In the genomic region with DNA sequence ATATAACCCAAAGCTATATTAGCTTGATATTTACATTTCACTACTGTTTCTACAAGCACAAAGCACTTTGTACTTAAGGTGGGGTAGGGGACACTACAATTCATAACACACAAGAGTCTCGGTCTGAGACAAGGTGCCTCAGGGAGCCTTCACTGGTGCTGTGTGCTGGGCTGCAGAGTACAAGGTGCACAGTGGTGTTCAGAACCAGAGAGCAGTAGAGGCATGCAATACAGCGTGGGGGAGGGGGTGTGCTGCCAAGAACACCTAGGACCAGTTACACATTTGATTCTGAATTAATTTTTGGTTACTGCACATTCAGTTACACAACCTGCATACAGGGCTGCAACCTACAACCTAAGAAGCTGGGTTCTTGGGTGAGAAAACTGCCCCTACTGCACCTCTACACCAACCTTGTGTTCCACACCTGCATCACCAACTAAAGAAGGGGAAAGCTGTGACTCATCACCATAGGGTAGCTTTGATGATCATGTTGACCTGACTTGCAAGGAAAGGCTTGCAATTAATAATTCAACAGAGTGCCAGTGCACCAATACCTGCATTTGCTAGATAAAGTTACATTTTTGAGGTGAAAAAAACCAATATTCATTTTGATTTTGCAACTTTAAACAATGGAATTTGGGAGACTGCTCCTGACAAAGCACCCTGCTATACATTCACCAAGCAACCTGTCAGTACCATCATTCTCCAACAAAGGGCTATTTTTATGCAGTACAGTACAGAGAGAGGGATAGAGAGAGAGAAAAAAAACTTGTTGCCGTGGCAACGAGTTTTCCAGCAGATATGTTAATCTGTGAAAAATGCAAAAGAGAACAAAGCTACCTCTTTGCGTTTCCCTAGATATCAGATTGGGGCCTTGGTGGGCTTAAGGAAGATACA, we compare ENCODE assay signal across 17 mouse cellular contexts. TPM values are rescaled to one million over a fixed set of nuclear protein-coding genes. Genes with fewer than 3 reads are reported as not detected.
DNase-seq lines count a peak whose midpoint lies in the region; ATAC-seq and TF ChIP-seq lines count a peak whose summit lies in the region.
"Had no signal": no experiment of that assay in that cellular context is flagged by ENCODE, and none has a peak within 500 bp of the region (broad histone marks: within the 10 kb centered on the region; RNA-seq: fewer than 3 reads in every experiment).

No protein-coding gene starts in this region.

- H3K36me3 ChIP-seq in hindbrain, embryonic 13.5 days, result no peaks in the 10 kb centered on the region
- no peaks in the 10 kb centered on the region for H3K36me3 ChIP-seq in hindbrain, embryonic 12.5 days
- no peaks in the 10 kb centered on the region for H3K36me3 ChIP-seq in lung, embryonic 14.5 days (ENCODE audit: insufficient read depth)
- no peaks in the 10 kb centered on the region for H3K36me3 ChIP-seq in hindbrain, embryonic 16.5 days (ENCODE audit: control insufficient read depth, insufficient read depth, low read length)
- H3K36me3 ChIP-seq: embryonic facial prominence, embryonic 12.5 days; limb, embryonic 13.5 days; liver, embryonic 15.5 days; neural tube, embryonic 12.5 days had no signal

- DNase-seq in lung, embryonic 14.5 days, result peak; percentile 6
- DNase-seq in lung, postnatal 14 days, result no peak
- peak; percentile 67 for DNase-seq in brain, adult 2 months (ENCODE audit: low read depth, low spot score)
- DNase-seq in testis, postnatal 14 days (ENCODE audit: low spot score), result no peak
- DNase-seq in cerebellum, adult 11-12 months, result no peak
- DNase-seq: B cell, adult 2 months; cerebellum, adult 11 months; cerebellum, postnatal 36 days; heart, adult 18-20 months; thymus, adult 18-20 months had no signal

- no peaks in the 10 kb centered on the region for H3K9me3 ChIP-seq in hindbrain, embryonic 13.5 days
- no peaks in the 10 kb centered on the region for H3K9me3 ChIP-seq in hindbrain, embryonic 12.5 days (replicated peaks)
- no peaks in the 10 kb centered on the region for H3K9me3 ChIP-seq in lung, embryonic 14.5 days (ENCODE audit: low read depth, low read length)
- H3K9me3 ChIP-seq in hindbrain, embryonic 16.5 days (ENCODE audit: control insufficient read depth, low read length), result no peaks in the 10 kb centered on the region
- H3K9me3 ChIP-seq: embryonic facial prominence, embryonic 12.5 days; limb, embryonic 13.5 days; liver, embryonic 15.5 days; neural tube, embryonic 12.5 days had no signal

- no peak overlapping the region for H3K9ac ChIP-seq in hindbrain, embryonic 13.5 days
- no peak overlapping the region for H3K9ac ChIP-seq in hindbrain, embryonic 12.5 days
- H3K9ac ChIP-seq in lung, embryonic 14.5 days, result no peak overlapping the region
- H3K9ac ChIP-seq in hindbrain, embryonic 16.5 days (ENCODE audit: low read depth, low read length), result no peak overlapping the region
- H3K9ac ChIP-seq: embryonic facial prominence, embryonic 12.5 days; limb, embryonic 13.5 days; liver, embryonic 15.5 days; neural tube, embryonic 12.5 days had no signal

- no peak overlapping the region for H3K4me2 ChIP-seq in hindbrain, embryonic 13.5 days
- no peak overlapping the region for H3K4me2 ChIP-seq in hindbrain, embryonic 12.5 days (replicated peaks)
- no peak overlapping the region for H3K4me2 ChIP-seq in lung, embryonic 14.5 days
- no peak overlapping the region for H3K4me2 ChIP-seq in hindbrain, embryonic 16.5 days (ENCODE audit: low read length)
- H3K4me2 ChIP-seq: embryonic facial prominence, embryonic 12.5 days; limb, embryonic 13.5 days; liver, embryonic 15.5 days; neural tube, embryonic 12.5 days had no signal

- 0 out of 2 replicates have a peak, but pooled peaks cover 4% of the 10 kb centered on the region for H3K4me1 ChIP-seq in hindbrain, embryonic 13.5 days (replicated peaks)
- H3K4me1 ChIP-seq in hindbrain, embryonic 12.5 days, result no peaks in the 10 kb centered on the region
- no peaks in the 10 kb centered on the region for H3K4me1 ChIP-seq in lung, embryonic 14.5 days (ENCODE audit: insufficient read depth)
- H3K4me1 ChIP-seq in hindbrain, embryonic 16.5 days (ENCODE audit: control insufficient read depth, insufficient read depth, low read depth, low read length), result no peaks in the 10 kb centered on the region
- H3K4me1 ChIP-seq: embryonic facial prominence, embryonic 12.5 days; limb, embryonic 13.5 days; liver, embryonic 15.5 days; neural tube, embryonic 12.5 days had no signal

- peak overlapping the region; percentile 58; the same call in 1 of the 2 replicates for H3K27ac ChIP-seq in hindbrain, embryonic 13.5 days
- no peak overlapping the region for H3K27ac ChIP-seq in hindbrain, embryonic 12.5 days
- H3K27ac ChIP-seq in lung, embryonic 14.5 days (ENCODE audit: low read depth), result no peak overlapping the region
- no peak overlapping the region for H3K27ac ChIP-seq in hindbrain, embryonic 16.5 days (ENCODE audit: low read depth, low read length)
- H3K27ac ChIP-seq: embryonic facial prominence, embryonic 12.5 days; limb, embryonic 13.5 days; liver, embryonic 15.5 days; neural tube, embryonic 12.5 days had no signal

- peak; percentile 80 for ATAC-seq in hindbrain, embryonic 13.5 days (ENCODE audit: low FRiP score)
- ATAC-seq in hindbrain, embryonic 12.5 days (ENCODE audit: low FRiP score), result no peak
- ATAC-seq in lung, embryonic 14.5 days (ENCODE audit: insufficient read depth), result no peak
- peak; percentile 83 for ATAC-seq in hindbrain, embryonic 16.5 days

- WGBS in hindbrain, embryonic 13.5 days, result 75% methylated on average over 5 of the region's 5 CpGs
- 80% methylated on average over 5 of the region's 5 CpGs for WGBS in hindbrain, embryonic 12.5 days
- WGBS in lung, embryonic 14.5 days, result 73% methylated on average over 5 of the region's 5 CpGs
- WGBS in hindbrain, embryonic 16.5 days, result 62% methylated on average over 5 of the region's 5 CpGs

- H3K27me3 ChIP-seq in hindbrain, embryonic 13.5 days, result no peaks in the 10 kb centered on the region
- no peaks in the 10 kb centered on the region for H3K27me3 ChIP-seq in hindbrain, embryonic 12.5 days
- H3K27me3 ChIP-seq in lung, embryonic 14.5 days (ENCODE audit: insufficient read depth, low read length), result no peaks in the 10 kb centered on the region
- no peaks in the 10 kb centered on the region; the same call in 1 of the 2 replicates for H3K27me3 ChIP-seq in hindbrain, embryonic 16.5 days (replicated peaks; ENCODE audit: control insufficient read depth, insufficient read depth, low read length)
- H3K27me3 ChIP-seq: liver, embryonic 15.5 days; neural tube, embryonic 12.5 days had no signal

- no peak for TF ChIP-seq CTCF in lung, embryonic 14.5 days (IDR thresholded peaks at IDR 0.05; ENCODE audit: low read depth)

- no peak overlapping the region for H3K4me3 ChIP-seq in hindbrain, embryonic 13.5 days
- H3K4me3 ChIP-seq in hindbrain, embryonic 12.5 days, result no peak overlapping the region
- no peak overlapping the region for H3K4me3 ChIP-seq in lung, embryonic 14.5 days (ENCODE audit: low read depth, low read length)
- no peak overlapping the region for H3K4me3 ChIP-seq in hindbrain, embryonic 16.5 days (ENCODE audit: low read length)
- H3K4me3 ChIP-seq: embryonic facial prominence, embryonic 12.5 days; limb, embryonic 13.5 days; liver, embryonic 15.5 days; neural tube, embryonic 12.5 days had no signal

RNA-seq across cellular contexts. Expression of a gene that starts 22.0 kb away (rescaled TPM):
- polyA plus RNA-seq in hindbrain, embryonic 13.5 days (2015; fragmentation: Nextera tagmentation; extraction: Ambion mirVana), result 1.7 and 1.9 TPM in 2 replicates
- polyA plus RNA-seq in hindbrain, embryonic 12.5 days (2016; fragmentation: Nextera tagmentation; extraction: Ambion mirVana), result 1.9 and 2.4 TPM in 2 replicates
- 0.83 and 0.84 TPM in 2 replicates for polyA plus RNA-seq in lung, embryonic 14.5 days (2014; fragmentation: Nextera tagmentation; extraction: Ambion mirVana)
- 2.6 and 3.3 TPM in 2 replicates for polyA plus RNA-seq in hindbrain, embryonic 16.5 days (2015; fragmentation: Nextera tagmentation; extraction: Ambion mirVana)

Comparison
In these comparisons a context has a peak if more than half of its experiments do, and no peak if none do; other contexts are left out.
1. ATAC-seq: peak in hindbrain, embryonic 13.5 days (single experiment) and hindbrain, embryonic 16.5 days (single experiment); none in hindbrain, embryonic 12.5 days (single experiment) and lung, embryonic 14.5 days (single experiment).
2. DNase-seq: peak in lung, embryonic 14.5 days (single experiment) and brain, adult 2 months (single experiment); none in lung, postnatal 14 days (single experiment), testis, postnatal 14 days (single experiment) and cerebellum, adult 11-12 months (single experiment).